Mouse (Mus musculus) C2C12 (cell line): Measurements from ENCODE around the gene Gpr12. TPM values are rescaled to one million over a fixed set of nuclear protein-coding genes. Genes with fewer than 3 reads are reported as not detected.
"Not testable (repeated sequence)": the region's sequence is repeated elsewhere in the genome, so short reads cannot be mapped to it uniquely, and the experiment has no call there.

ENCODE experiments used
- H3K27me3 ChIP-seq: one replicate; pipeline ENCODE4 v1.6.1; 2011; ENCODE audit not compliant: control insufficient read depth, insufficient read depth, insufficient read length
- H3K36me3 ChIP-seq: one replicate; pipeline ENCODE4 v1.6.1; 2011; ENCODE audit not compliant: control insufficient read depth, insufficient read depth
- H3K4me3 ChIP-seq: one replicate; pipeline ENCODE4 v1.5.1; 2011; ENCODE audit warnings: mild to moderate bottlenecking, control low read depth; ENCODE audit not compliant: poor library complexity, insufficient read depth, severe bottlenecking
- H3K79me2 ChIP-seq: one replicate; pipeline ENCODE4 v1.6.1; 2011; ENCODE audit not compliant: control insufficient read depth, insufficient read depth
- H3K79me3 ChIP-seq: one replicate; pipeline ENCODE4 v1.6.1; 2011; ENCODE audit warnings: low read depth, control low read depth
- H3ac ChIP-seq: one replicate; pipeline ENCODE3; 2011; ENCODE audit warnings: low read depth; ENCODE audit not compliant: control insufficient read depth, insufficient read length
- CEBPB ChIP-seq: IDR thresholded peaks from one replicate; pipeline ENCODE4 v1.6.1; 2011; ENCODE audit warnings: low read depth, mild to moderate bottlenecking, control low read depth, moderate library complexity
- CTCF ChIP-seq: IDR thresholded peaks from one replicate; pipeline ENCODE4 v1.5.1; 2011; ENCODE audit not compliant: control insufficient read depth, insufficient read depth, insufficient read length
- FOSL1 ChIP-seq: IDR thresholded peaks from one replicate; pipeline ENCODE4 v1.8.0; 2011; ENCODE audit warnings: mild to moderate bottlenecking, low read length; ENCODE audit not compliant: poor library complexity, insufficient read depth, severe bottlenecking
- MAX ChIP-seq: IDR thresholded peaks from one replicate; pipeline ENCODE4 v1.6.1; 2011; ENCODE audit warnings: mild to moderate bottlenecking, control low read depth
- MYOD1 ChIP-seq: IDR thresholded peaks from one replicate; pipeline ENCODE4 v1.6.1; 2011; ENCODE audit warnings: low read depth; ENCODE audit not compliant: control insufficient read depth, insufficient read length
- MYOG ChIP-seq: IDR thresholded peaks from one replicate; pipeline ENCODE4 v1.6.1; 2011; ENCODE audit not compliant: control insufficient read depth, insufficient read length; ENCODE audit errors: extremely low read depth
- USF1 ChIP-seq: IDR thresholded peaks from one replicate; pipeline ENCODE4 v1.6.1; 2011; ENCODE audit warnings: low read depth, mild to moderate bottlenecking, control low read depth, moderate library complexity
- polyA plus RNA-seq: library from polyadenylated mRNA; unstranded; fragments of >200 nt; fragmentation: generic; extraction: Trizol; gene quantifications from one replicate; pipeline ENCODE4 v1.2.1, GENCODE M21; 2012; ENCODE audit warnings: missing spikeins

Gene Gpr12
- polyA plus RNA-seq, 1 experiment, result not detected

DNA sequence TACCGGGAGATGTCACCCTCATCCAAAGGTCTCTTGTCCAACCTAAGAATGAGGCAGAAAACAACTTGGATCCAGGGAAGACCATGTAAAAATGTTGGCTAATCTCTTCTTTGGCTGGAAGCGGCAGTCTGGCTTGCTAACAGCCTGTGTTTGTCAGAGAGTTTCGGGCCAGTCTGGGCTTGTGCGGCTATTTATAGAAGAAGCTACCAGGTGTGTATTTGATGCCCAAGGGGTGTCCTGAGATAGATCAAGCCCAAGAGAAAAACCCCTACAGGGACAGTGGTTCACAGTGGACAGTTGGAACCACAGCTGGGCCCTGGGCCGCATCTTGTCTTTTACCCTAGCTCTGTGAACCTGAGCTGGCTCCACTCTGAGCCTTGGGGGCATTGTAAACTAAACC, 21.9 kb upstream of the Gpr12 start:
- TF ChIP-seq MYOD1, result no peak
- TF ChIP-seq USF1, result no peak
- TF ChIP-seq CEBPB, result no peak
- TF ChIP-seq MAX, result no peak
- no peak for TF ChIP-seq FOSL1
- no peak for TF ChIP-seq CTCF
- no peak for TF ChIP-seq MYOG
- Histone ChIP-seq H3K79me3 (no peaks in the 10 kb centered on the region), H3K36me3 (no peaks in the 10 kb centered on the region), H3ac (no peak overlapping the region), H3K79me2 (no peaks in the 10 kb centered on the region), H3K4me3 (no peak overlapping the region), H3K27me3 (no peaks in the 10 kb centered on the region)

DNA sequence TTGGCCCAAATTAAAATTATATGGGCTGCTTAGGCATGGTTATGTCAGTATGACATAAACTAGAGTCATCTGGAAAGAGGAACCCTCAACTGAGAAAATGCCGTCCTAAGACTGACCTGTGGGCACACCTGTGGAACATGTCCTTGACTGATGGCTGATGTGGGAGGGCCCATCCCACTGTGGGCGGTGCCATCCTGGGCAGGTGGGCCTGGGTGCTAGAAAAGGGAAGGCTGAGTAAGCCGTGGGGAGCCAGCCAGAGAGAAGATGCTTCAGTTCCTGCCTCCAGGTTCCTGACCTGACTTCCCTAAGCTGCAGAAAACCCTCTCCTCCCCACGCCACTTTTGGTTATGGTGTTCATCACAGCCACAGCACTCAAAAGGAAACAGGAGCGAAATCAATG, 21.2 kb upstream of the Gpr12 start:
- Histone ChIP-seq H3ac (no peak overlapping the region), H3K79me3 (no peaks in the 10 kb centered on the region), H3K36me3 (no peaks in the 10 kb centered on the region), H3K27me3 (no peaks in the 10 kb centered on the region), H3K79me2 (no peaks in the 10 kb centered on the region), H3K4me3 (no peak overlapping the region)
- TF ChIP-seq MAX (no peak), MYOG (no peak), USF1 (no peak)

DNA sequence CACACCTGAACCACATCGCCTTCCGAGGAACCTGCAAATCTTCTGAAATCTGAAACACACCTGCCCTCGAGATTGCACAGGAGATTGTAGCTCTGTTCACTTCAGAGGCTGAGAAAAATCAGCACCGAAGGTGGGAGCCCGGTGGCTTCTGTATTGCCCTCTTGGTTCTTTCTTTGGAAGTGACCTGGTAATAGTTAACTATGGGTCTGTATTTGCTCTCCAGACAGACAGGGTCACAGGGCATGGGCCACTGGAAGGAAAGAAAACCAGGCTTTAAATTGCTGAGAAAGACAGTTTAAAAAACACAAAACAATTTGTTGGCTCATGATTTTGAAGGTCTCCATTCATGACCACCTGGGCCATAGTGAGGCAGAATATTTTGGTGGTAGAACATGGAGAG, 14.9 kb upstream of the Gpr12 start:
- no peaks in the 10 kb centered on the region for H3K79me2 ChIP-seq
- no peaks in the 10 kb centered on the region for H3K27me3 ChIP-seq
- H3K36me3 ChIP-seq, result no peaks in the 10 kb centered on the region
- TF ChIP-seq USF1, result no peak
- no peak for TF ChIP-seq MYOD1
- TF ChIP-seq MYOG, result no peak
- TF ChIP-seq CEBPB, result no peak
- no peak for TF ChIP-seq CTCF
- TF ChIP-seq MAX, result no peak
- no peak for TF ChIP-seq FOSL1
- H3K4me3 ChIP-seq, result no peak overlapping the region
- H3K79me3 ChIP-seq, result no peaks in the 10 kb centered on the region
- no peak overlapping the region for H3ac ChIP-seq

DNA sequence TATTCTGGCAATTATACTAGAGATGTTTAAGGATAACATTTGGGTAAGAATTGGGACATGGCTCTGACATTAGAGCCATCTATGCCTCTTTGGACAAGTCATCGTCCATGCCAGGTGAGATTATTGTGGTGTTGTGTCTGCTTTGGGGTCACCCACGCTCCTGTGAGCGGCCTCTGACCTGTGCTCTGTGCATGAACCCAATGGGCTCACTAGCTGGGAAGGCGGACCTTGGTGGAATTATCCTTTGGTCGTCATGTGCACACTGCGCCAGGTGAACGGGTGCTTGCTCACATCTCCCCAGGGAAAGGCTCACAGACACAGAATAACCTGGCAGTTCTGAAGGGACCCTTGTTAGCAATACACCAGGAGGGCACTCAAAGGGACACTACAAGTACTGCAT, 14.2 kb upstream of the Gpr12 start:
- not testable (repeated sequence) for H3K79me3 ChIP-seq, H3K27me3 ChIP-seq, H3ac ChIP-seq, H3K36me3 ChIP-seq, H3K79me2 ChIP-seq, H3K4me3 ChIP-seq

DNA sequence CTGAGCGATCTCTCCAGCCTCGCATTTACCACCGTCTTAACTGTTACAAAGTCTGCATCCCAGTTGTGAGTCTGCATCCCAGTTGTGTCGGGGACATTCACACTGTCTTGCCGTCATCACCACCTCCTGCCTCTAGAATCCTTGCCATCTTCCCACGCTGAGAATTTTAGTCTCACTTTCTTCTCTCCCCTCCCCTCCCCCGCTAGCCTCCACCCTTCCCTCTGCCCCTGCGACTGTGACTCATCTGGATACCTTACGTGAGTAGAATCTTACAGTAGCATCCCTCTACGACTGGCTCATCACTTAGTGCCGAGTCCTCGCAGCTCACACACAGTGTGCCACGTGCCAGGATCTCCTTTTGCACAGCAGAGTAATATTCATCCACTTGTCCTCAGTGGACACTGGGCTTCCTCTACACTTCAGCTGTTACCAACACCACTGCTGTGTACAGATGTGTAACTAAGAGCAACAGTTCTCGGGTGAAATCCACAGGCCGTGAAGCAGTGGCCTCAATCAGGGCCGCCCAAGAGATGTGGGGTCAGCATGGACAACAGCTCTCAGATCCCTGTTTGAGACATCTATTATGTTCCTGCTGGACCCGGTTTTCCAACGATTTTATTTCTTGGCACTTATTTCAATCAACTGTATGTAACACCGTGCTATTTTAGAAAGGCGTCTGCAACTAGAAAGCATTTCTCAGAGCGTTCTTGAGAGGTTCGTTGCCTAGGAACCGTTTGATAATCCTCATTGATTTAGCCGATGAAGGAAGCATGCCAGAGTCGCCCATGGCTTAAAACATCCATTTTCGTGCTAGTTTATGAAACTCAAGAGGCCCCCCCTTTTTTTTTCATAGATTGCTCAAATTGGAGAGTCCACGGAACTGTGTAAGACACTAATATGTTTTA, 13.4 kb upstream of the Gpr12 start:
- Histone ChIP-seq H3K27me3 (no peaks in the 10 kb centered on the region), H3K79me3 (no peaks in the 10 kb centered on the region), H3K79me2 (no peaks in the 10 kb centered on the region), H3K36me3 (no peaks in the 10 kb centered on the region), H3K4me3 (no peak overlapping the region), H3ac (no peak overlapping the region)
- TF ChIP-seq CEBPB (no peak), USF1 (no peak), MYOG (no peak), FOSL1 (no peak), MAX (no peak), CTCF (no peak), MYOD1 (no peak)

DNA sequence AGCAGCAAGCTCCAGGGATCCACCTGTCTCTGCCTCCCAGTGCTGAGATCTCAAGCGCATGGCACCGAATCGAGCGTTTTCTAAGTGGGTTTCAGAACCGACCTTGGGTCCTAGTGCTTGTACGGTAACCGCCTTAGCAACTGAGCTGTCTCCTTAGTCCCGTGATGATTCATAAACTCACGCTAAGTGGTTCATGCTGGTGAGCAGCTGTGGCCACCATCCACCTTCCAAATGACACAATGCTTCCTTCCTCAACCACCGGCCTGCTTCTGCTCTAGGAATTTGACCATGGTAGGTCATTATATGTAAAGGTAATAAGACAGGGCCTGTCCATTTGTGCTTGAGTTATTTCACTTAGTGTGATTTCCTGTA, 12.4 kb upstream of the Gpr12 start:
- Histone ChIP-seq H3K4me3 (no peak overlapping the region), H3K36me3 (no peaks in the 10 kb centered on the region), H3K27me3 (no peaks in the 10 kb centered on the region), H3K79me2 (no peaks in the 10 kb centered on the region), H3K79me3 (no peaks in the 10 kb centered on the region), H3ac (no peak overlapping the region)
- TF ChIP-seq CTCF (no peak), MYOD1 (no peak), MAX (no peak), FOSL1 (no peak), MYOG (no peak), USF1 (no peak), CEBPB (no peak)
